Mouse (Mus musculus): Measurements from ENCODE around the gene She. TPM values are rescaled to one million over a fixed set of nuclear protein-coding genes. Genes with fewer than 3 reads are reported as not detected.

She gene
- polyA plus RNA-seq, 1 experiment from 2014 or later, result 1.1 TPM

DNA sequence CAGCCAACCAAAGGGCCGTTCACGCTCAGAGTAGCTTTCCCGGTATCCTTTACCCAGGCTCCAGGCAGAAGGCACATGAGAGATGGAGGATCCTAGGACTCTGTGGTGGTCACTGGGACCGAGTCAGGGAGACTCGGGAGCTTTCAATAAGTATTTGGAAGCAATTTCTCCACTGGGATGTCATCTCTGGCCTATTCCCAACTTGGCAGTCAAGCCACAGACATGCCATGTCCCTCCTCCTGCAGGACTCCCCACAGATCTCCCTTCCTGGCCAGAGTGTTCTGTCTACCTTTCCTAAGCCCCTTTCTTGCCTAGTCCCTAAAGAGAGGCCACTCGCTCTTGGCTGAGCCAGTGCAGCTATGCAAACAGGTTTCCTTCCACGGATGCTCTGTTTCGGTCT lies 46.0 kb downstream of the She start:
- Histone ChIP-seq H3K4me3 (no peak overlapping the region), H3K9me3 (no peaks in the 10 kb centered on the region), H3K4me1 (0 out of 2 replicates have a peak, but pooled peaks cover 5% of the 10 kb centered on the region), H3K36me3 (no peaks in the 10 kb centered on the region), H3K27ac (replicated peaks) (no peak overlapping the region), H3K27me3 (no peaks in the 10 kb centered on the region), H3K4me2 (replicated peaks) (no peak overlapping the region), H3K9ac (replicated peaks) (no peak overlapping the region)
- WGBS, result 75% methylated on average over 8 of the region's 8 CpGs
- ATAC-seq (replicated peaks), result no peak

DNA sequence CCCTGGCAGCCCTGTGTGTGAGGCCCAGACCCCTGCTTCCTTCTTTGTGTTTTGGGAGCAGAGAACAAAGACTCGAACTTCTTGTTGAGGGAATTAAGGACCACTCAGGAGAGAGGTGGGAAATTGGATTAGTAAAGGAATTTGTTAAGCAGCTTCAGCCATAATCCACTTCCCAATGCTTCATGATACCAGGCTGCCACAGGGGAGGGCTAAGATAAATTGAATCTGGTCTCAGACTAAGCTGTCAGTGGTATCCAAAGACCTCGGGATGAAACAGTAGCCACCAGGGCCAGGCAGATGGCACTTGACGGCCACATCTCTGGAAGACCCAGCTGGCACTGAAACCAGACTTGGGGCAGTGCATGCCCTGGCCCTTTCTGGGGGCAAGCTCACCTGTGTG lies 47.3 kb downstream of the She start:
- ATAC-seq (replicated peaks), result no peak
- no peaks in the 10 kb centered on the region for H3K4me1 ChIP-seq
- no peak overlapping the region for H3K27ac ChIP-seq (replicated peaks)
- no peaks in the 10 kb centered on the region for H3K27me3 ChIP-seq
- no peaks in the 10 kb centered on the region for H3K36me3 ChIP-seq
- H3K9ac ChIP-seq (replicated peaks), result no peak overlapping the region
- WGBS, result 2% methylated on average over 3 of the region's 3 CpGs
- no peak overlapping the region for H3K4me3 ChIP-seq
- H3K4me2 ChIP-seq (replicated peaks), result no peak overlapping the region
- H3K9me3 ChIP-seq, result no peaks in the 10 kb centered on the region

GRCm38 (mm10) chr3:89879326-89879725 lies 48.2 kb downstream of the She start:
- no peak overlapping the region for H3K9ac ChIP-seq (replicated peaks)
- H3K4me3 ChIP-seq, result no peak overlapping the region
- no peaks in the 10 kb centered on the region for H3K36me3 ChIP-seq
- H3K27ac ChIP-seq (replicated peaks), result no peak overlapping the region
- H3K4me2 ChIP-seq (replicated peaks), result no peak overlapping the region
- WGBS, result 65% methylated on average over 3 of the region's 3 CpGs
- H3K9me3 ChIP-seq, result no peaks in the 10 kb centered on the region
- no peak for ATAC-seq (replicated peaks)
- no peaks in the 10 kb centered on the region for H3K4me1 ChIP-seq
- H3K27me3 ChIP-seq, result no peaks in the 10 kb centered on the region

DNA sequence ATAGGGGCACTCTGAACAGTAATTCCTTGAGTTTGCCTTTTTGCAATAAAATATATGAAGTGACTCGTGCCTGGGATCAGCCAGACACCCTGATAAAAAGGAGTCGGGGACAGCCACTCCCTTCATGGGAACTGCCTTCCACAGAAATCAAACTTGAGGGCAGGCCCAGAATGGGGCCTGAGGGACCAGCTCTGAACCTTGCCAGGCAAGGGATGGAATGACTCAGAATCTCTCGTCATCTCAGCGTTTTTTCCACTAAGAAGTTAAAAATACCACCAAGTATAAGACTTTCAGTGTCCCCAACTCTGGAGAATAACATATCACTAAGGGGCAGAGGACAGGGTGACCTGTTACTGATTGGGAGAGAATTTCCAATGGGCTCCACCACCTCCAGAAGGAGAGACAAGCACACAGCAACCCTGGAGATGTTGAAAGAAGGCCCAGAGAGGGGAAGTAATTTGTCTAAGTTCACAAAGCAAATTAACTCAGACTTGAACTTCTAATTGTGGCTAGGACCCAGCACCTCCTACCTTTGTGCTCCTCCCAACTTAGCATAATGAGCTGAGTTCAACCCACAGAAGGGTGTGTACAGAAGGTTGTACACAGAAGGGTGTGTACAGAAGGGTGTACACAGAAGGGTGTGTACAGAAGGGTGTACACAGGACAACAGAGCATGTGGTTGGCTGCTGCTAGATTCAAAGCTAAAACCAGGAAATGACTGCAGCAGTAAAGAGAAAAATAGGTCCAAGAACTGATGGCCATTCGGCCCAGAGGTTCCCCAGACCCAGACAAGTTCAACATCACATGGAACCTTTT lies 49.1 kb downstream of the She start:
- Histone ChIP-seq H3K27ac (replicated peaks) (no peak overlapping the region), H3K9me3 (no peaks in the 10 kb centered on the region), H3K9ac (replicated peaks) (no peak overlapping the region), H3K27me3 (no peaks in the 10 kb centered on the region), H3K4me3 (no peak overlapping the region), H3K36me3 (no peaks in the 10 kb centered on the region), H3K4me2 (replicated peaks) (no peak overlapping the region), H3K4me1 (no peaks in the 10 kb centered on the region)
- WGBS, result 83% methylated on average over 5 of the region's 5 CpGs
- ATAC-seq (replicated peaks), result no peak

GRCm38 (mm10) chr3:89882556-89883181 lies 51.5 kb downstream of the She start:
- no peak for ATAC-seq (replicated peaks)
- Histone ChIP-seq H3K4me1 (no peaks in the 10 kb centered on the region), H3K4me2 (replicated peaks) (no peak overlapping the region), H3K9me3 (no peaks in the 10 kb centered on the region), H3K4me3 (no peak overlapping the region), H3K36me3 (no peaks in the 10 kb centered on the region), H3K9ac (replicated peaks) (no peak overlapping the region), H3K27me3 (no peaks in the 10 kb centered on the region), H3K27ac (replicated peaks) (no peak overlapping the region)
- 73% methylated on average over 8 of the region's 8 CpGs for WGBS

- Histone ChIP-seq H3K4me1 (no peaks in the 10 kb centered on the region), H3K4me3 (no peak overlapping the region), H3K9ac (replicated peaks) (no peak overlapping the region), H3K9me3 (no peaks in the 10 kb centered on the region), H3K27me3 (no peaks in the 10 kb centered on the region), H3K4me2 (replicated peaks) (no peak overlapping the region), H3K36me3 (no peaks in the 10 kb centered on the region), H3K27ac (replicated peaks) (no peak overlapping the region)
- no peak for ATAC-seq (replicated peaks)
- WGBS, result 81% methylated on average over 4 of the region's 4 CpGs
These were observed 52.4 kb downstream of the She start for GRCm38 (mm10) chr3:89883582-89884041.

DNA sequence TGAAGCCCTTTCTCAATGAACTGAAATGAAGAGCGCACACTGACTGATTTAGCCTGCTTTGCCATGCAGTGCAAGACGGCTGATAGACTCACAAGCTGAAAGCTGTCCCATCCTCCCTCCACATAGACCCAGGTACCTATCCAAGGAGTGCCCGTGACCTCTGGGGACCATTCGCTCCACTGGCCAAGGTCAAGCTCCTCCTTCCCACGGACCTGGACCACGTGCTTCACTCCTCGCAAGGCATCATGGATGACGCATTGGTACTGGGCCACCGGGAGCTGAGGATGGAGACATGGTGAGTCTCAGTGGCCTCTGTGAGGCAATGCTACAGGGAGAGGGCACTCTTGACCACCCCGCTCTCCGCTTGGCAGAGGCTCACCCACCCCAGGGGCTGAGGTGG lies 54.6 kb downstream of the She start:
- Histone ChIP-seq H3K4me1 (no peaks in the 10 kb centered on the region), H3K4me3 (no peak overlapping the region), H3K27me3 (no peaks in the 10 kb centered on the region), H3K9ac (replicated peaks) (no peak overlapping the region), H3K27ac (replicated peaks) (no peak overlapping the region), H3K36me3 (no peaks in the 10 kb centered on the region), H3K9me3 (no peaks in the 10 kb centered on the region), H3K4me2 (replicated peaks) (no peak overlapping the region)
- 94% methylated on average over 11 of the region's 11 CpGs for WGBS
- ATAC-seq (replicated peaks), result no peak

GRCm38 (mm10) chr3:89887582-89888230 lies 56.5 kb downstream of the She start:
- ATAC-seq (replicated peaks), result no peak
- WGBS, result 94% methylated on average over 7 of the region's 7 CpGs
- Histone ChIP-seq H3K4me2 (replicated peaks) (no peak overlapping the region), H3K27me3 (no peaks in the 10 kb centered on the region), H3K4me1 (no peaks in the 10 kb centered on the region), H3K36me3 (no peaks in the 10 kb centered on the region), H3K9me3 (no peaks in the 10 kb centered on the region), H3K9ac (replicated peaks) (no peak overlapping the region), H3K27ac (replicated peaks) (no peak overlapping the region), H3K4me3 (no peak overlapping the region)

DNA sequence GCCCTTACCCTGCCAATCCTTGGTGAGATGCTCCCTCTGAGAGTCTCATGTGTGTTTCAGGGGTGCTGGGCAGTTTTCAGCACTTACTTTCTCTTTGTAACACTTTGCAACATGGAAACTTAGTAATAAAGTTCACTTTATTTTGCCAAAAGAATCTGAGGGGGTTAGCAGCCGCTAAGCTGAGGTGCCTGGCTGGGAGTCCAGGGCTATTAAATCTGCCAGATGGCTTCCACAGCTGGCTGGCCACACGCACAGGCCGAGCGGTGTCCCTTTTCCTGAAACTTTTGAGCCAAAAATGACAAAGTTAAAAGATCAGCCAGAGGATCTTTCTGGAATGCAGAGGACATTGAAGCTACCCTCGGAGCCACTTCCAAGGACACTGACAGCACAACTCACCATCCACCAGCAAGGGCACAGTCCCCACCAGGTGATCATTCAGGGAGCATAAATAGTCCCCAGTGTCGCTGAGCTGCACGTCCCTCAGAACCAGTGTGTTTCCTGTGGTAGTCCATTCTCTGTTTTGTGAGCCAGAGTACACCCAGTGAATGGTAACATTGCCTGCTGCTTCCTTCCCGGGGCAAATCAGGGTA lies 58.8 kb downstream of the She start:
- Histone ChIP-seq H3K4me1 (no peaks in the 10 kb centered on the region), H3K9me3 (no peaks in the 10 kb centered on the region), H3K9ac (replicated peaks) (no peak overlapping the region), H3K4me2 (replicated peaks) (no peak overlapping the region), H3K36me3 (no peaks in the 10 kb centered on the region), H3K4me3 (no peak overlapping the region), H3K27me3 (no peaks in the 10 kb centered on the region), H3K27ac (replicated peaks) (no peak overlapping the region)
- ATAC-seq (replicated peaks), result no peak
- 80% methylated on average over 8 of the region's 8 CpGs for WGBS

DNA sequence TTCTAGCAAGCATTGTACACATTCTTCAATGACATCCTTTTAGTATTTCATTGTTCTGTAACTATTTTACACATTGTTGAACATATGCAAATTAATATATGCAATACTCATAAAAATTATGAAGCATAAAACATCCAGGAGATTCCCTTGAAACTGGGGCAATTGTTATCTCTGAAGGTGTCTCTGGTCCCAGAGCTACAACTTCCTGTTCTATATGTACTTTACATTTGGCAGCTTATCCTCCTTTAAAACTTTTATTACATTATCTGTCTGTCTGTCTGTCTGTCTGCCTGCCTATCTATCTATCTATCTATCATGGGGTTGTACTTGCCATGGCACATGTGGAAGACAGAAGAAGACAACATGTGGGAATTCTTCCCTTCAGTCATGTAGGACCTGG lies 60.5 kb downstream of the She start:
- no peaks in the 10 kb centered on the region for H3K4me1 ChIP-seq
- no peak for ATAC-seq (replicated peaks)
- no peak overlapping the region for H3K27ac ChIP-seq (replicated peaks)
- H3K4me3 ChIP-seq, result no peak overlapping the region
- H3K4me2 ChIP-seq (replicated peaks), result no peak overlapping the region
- H3K9ac ChIP-seq (replicated peaks), result no peak overlapping the region
- H3K9me3 ChIP-seq, result no peaks in the 10 kb centered on the region
- H3K27me3 ChIP-seq, result no peaks in the 10 kb centered on the region
- H3K36me3 ChIP-seq, result no peaks in the 10 kb centered on the region

DNA sequence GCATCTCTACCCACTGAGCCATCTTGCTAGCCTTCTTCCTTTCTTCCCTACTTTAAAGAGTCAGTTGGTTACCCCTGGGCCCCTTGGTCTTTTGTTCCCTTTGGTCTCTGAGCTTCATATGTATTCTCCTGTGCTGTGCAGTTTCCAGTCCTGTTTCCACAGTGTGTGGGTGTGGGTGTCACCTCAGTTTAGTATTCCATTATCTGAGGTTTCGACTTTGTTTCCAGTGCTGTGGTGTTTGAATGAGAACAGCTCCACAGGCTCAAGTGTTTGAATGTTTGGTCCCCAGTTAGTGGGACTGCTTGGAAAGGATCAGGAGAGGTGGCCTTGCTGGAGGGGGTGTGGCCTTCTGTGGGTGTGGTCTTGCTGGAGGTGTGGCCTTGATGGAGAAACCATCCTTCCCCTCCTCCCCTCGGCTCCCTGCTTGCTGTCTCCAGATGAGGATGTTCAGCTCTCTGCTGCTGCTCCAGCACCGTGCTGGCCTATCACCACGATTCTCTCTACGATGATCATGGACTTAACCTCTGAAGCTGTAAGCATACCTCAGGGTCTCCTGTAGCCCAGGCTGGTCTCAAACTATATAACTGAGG lies 61.4 kb downstream of the She start:
- Histone ChIP-seq H3K4me1 (no peaks in the 10 kb centered on the region), H3K4me3 (no peak overlapping the region), H3K36me3 (no peaks in the 10 kb centered on the region), H3K4me2 (replicated peaks) (no peak overlapping the region), H3K9me3 (no peaks in the 10 kb centered on the region), H3K9ac (replicated peaks) (no peak overlapping the region), H3K27me3 (no peaks in the 10 kb centered on the region), H3K27ac (replicated peaks) (no peak overlapping the region)
- no peak for ATAC-seq (replicated peaks)
- 79% methylated on average over 5 of the region's 5 CpGs for WGBS

DNA sequence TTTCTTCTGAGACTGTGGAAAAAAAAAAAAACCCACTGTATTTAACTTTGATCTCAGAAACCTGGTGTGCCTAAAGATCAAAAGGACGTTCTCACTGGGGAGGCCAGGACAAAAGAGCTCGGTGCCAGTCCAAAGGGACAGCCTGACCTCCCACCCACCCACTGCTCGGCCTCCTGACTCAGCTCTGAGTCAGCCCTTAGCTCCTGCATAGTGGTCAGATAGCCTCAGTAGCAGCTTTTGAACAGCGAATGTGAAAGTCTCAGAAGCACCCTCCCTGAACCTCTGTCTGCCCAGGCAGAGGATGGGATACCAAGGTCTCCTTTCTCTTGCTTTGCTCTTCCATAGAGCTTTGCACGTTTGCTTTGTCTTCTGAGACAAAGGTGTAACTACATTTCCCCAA lies 65.4 kb downstream of the She start:
- Histone ChIP-seq H3K27ac (replicated peaks) (no peak overlapping the region), H3K4me3 (no peak overlapping the region), H3K36me3 (no peaks in the 10 kb centered on the region), H3K4me1 (no peaks in the 10 kb centered on the region), H3K9ac (replicated peaks) (no peak overlapping the region), H3K4me2 (replicated peaks) (no peak overlapping the region), H3K9me3 (no peaks in the 10 kb centered on the region), H3K27me3 (no peaks in the 10 kb centered on the region)
- WGBS, result 17% methylated on average over 5 of the region's 5 CpGs
- no peak for ATAC-seq (replicated peaks)

Data from forebrain, embryonic 15.5 days (tissue).